Mouse (Mus musculus) forebrain, embryonic 12.5 days (tissue): ENCODE data around the gene Ccdc116. TPM values are rescaled to one million over a fixed set of nuclear protein-coding genes. Genes with fewer than 3 reads are reported as not detected.
"Not testable (repeated sequence)": the region's sequence is repeated elsewhere in the genome, so short reads cannot be mapped to it uniquely, and the experiment has no call there.

Experiments used
- ATAC-seq: fragments of 200-750 bp; cut with Nextera tagmentation; 2 replicates; pipeline ENCODE4 v1.8.0; 2017; ENCODE audit warnings: moderate TSS enrichment; ENCODE audit not compliant: low FRiP score
- H3K27ac ChIP-seq: fragments of 300-500 bp; sonication (generic); 2 replicates; pipeline ENCODE4 v1.5.1; 2016; ENCODE audit warnings: mild to moderate bottlenecking
- H3K27me3 ChIP-seq: fragments of 300-500 bp; sonication (generic); 2 replicates; pipeline ENCODE4 v1.6.1; 2016; ENCODE audit warnings: mild to moderate bottlenecking
- H3K36me3 ChIP-seq: fragments of 300-500 bp; sonication (generic); replicated peaks from 2 replicates; pipeline ENCODE4 v1.6.1; 2016; ENCODE audit warnings: mild to moderate bottlenecking
- H3K4me1 ChIP-seq: fragments of 300-500 bp; sonication (generic); 2 replicates; pipeline ENCODE4 v1.6.1; 2016
- H3K4me2 ChIP-seq: fragments of 300-500 bp; sonication (generic); 2 replicates; pipeline ENCODE4 v1.6.1; 2016; ENCODE audit warnings: mild to moderate bottlenecking, moderate library complexity
- H3K4me3 ChIP-seq: fragments of 300-500 bp; sonication (generic); replicated peaks from 2 replicates; pipeline ENCODE4 v1.5.1; 2016; ENCODE audit warnings: mild to moderate bottlenecking
- H3K9ac ChIP-seq: fragments of 300-500 bp; sonication (generic); 2 replicates; pipeline ENCODE4 v1.6.1; 2016; ENCODE audit warnings: mild to moderate bottlenecking
- H3K9me3 ChIP-seq: fragments of 300-500 bp; sonication (generic); 2 replicates; pipeline ENCODE4 v1.6.1; 2016
- WGBS: fragments of 180-500 bp; shearing (Covaris S2); methylation state at CpG from one replicate; pipeline ENCODE4 v1.1.7; 2016; 5-methylcytosine and 5-hydroxymethylcytosine counted together
- polyA plus RNA-seq: library from polyadenylated mRNA; unstranded; fragments of >200 nt; fragmentation: Nextera tagmentation; extraction: Ambion mirVana; gene quantifications from 2 replicates; pipeline ENCODE4 v1.2.1, GENCODE M21; 2016

Ccdc116 gene
- 0.63 and 0.65 TPM in 2 replicates for polyA plus RNA-seq

GRCm38 (mm10) chr16:17146772-17147235 is at the start of gene Ccdc116:
Ccdc116 (minus strand) TSS chr16:17147229.
- Histone ChIP-seq H3K4me2 (peak within 1 kb of the TSS; percentile 72), H3K9me3 (no peaks in the 10 kb centered on the region), H3K36me3 (peaks cover 12% of the 10 kb centered on the region), H3K27ac (no peak within 1 kb of the TSS), H3K27me3 (peaks cover 22% of the 10 kb centered on the region), H3K4me1 (peaks cover 17% of the 10 kb centered on the region), H3K9ac (peak within 1 kb of the TSS; percentile 59), H3K4me3 (peak within 1 kb of the TSS; percentile 59)
- WGBS: under 1% methylated on average over 34 of the region's 34 CpGs
- ATAC-seq: peak; percentile 90

GRCm38 (mm10) chr16:17193823-17194222 is 46.8 kb upstream of the Ccdc116 start:
- Histone ChIP-seq H3K9me3 (no peaks in the 10 kb centered on the region), H3K4me3 (no peak overlapping the region), H3K36me3 (peaks cover 25% of the 10 kb centered on the region), H3K27me3 (no peaks in the 10 kb centered on the region), H3K4me2 (no peak overlapping the region), H3K27ac (no peak overlapping the region), H3K4me1 (no peaks in the 10 kb centered on the region), H3K9ac (no peak overlapping the region)
- WGBS: 95% methylated on average over 4 of the region's 4 CpGs
- ATAC-seq: no peak

GRCm38 (mm10) chr16:17185475-17185874 is 38.4 kb upstream of the Ccdc116 start:
- Histone ChIP-seq H3K4me2 (no peak overlapping the region), H3K27ac (no peak overlapping the region), H3K9me3 (0 out of 2 replicates have a peak, but pooled peaks cover 3% of the 10 kb centered on the region), H3K9ac (no peak overlapping the region), H3K36me3 (peaks cover 21% of the 10 kb centered on the region), H3K4me1 (no peaks in the 10 kb centered on the region), H3K4me3 (no peak overlapping the region), H3K27me3 (no peaks in the 10 kb centered on the region)
- ATAC-seq: no peak

- no peaks in the 10 kb centered on the region for H3K4me1 ChIP-seq
- WGBS: 90% methylated on average over 3 of the region's 3 CpGs
- H3K27me3 ChIP-seq: no peaks in the 10 kb centered on the region
- H3K36me3 ChIP-seq: peaks cover 26% of the 10 kb centered on the region
- H3K4me3 ChIP-seq: no peak overlapping the region
- H3K9me3 ChIP-seq: 0 out of 2 replicates have a peak, but pooled peaks cover 3% of the 10 kb centered on the region
- no peak overlapping the region for H3K27ac ChIP-seq
- H3K9ac ChIP-seq: no peak overlapping the region
- no peak for ATAC-seq
- no peak overlapping the region for H3K4me2 ChIP-seq
These were observed 36.0 kb upstream of the Ccdc116 start for GRCm38 (mm10) chr16:17183003-17183402.

GRCm38 (mm10) chr16:17182136-17182535 is 35.1 kb upstream of the Ccdc116 start:
- H3K4me2 ChIP-seq: no peak overlapping the region
- no peak overlapping the region for H3K4me3 ChIP-seq
- ATAC-seq: no peak
- H3K4me1 ChIP-seq: no peaks in the 10 kb centered on the region
- 94% methylated on average over 2 of the region's 2 CpGs for WGBS
- no peaks in the 10 kb centered on the region for H3K27me3 ChIP-seq
- no peak overlapping the region for H3K27ac ChIP-seq
- H3K9ac ChIP-seq: no peak overlapping the region
- H3K36me3 ChIP-seq: peaks cover 29% of the 10 kb centered on the region
- 0 out of 2 replicates have a peak, but pooled peaks cover 3% of the 10 kb centered on the region for H3K9me3 ChIP-seq

DNA sequence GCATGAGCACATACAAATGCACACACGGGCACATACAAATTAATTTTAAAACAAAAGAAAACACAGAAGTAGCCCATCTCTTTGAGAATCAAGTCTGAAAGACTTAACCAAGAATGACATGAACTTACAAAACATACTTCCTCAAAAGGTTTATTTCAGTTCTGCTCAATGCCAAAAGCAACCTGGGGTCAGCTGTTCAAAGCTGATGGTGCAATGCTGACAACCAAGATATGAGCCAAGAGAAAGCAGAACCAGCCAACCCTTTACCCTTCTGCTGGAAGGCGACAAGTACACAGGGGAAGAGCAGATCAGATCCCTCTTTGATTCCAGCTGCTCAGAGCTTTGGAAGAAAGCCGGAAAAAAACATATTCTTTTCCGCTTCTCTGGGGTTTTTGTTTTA is 34.4 kb upstream of the Ccdc116 start:
- no peak overlapping the region for H3K4me3 ChIP-seq
- 0 out of 2 replicates have a peak, but pooled peaks cover 3% of the 10 kb centered on the region for H3K9me3 ChIP-seq
- no peaks in the 10 kb centered on the region for H3K4me1 ChIP-seq
- no peak overlapping the region for H3K4me2 ChIP-seq
- H3K27me3 ChIP-seq: no peaks in the 10 kb centered on the region
- 89% methylated on average over 4 of the region's 4 CpGs for WGBS
- no peak overlapping the region for H3K9ac ChIP-seq
- ATAC-seq: no peak
- no peak overlapping the region for H3K27ac ChIP-seq
- H3K36me3 ChIP-seq: peaks cover 25% of the 10 kb centered on the region

- no peaks in the 10 kb centered on the region for H3K9me3 ChIP-seq
- ATAC-seq: no peak
- H3K36me3 ChIP-seq: peaks cover 24% of the 10 kb centered on the region
- H3K27me3 ChIP-seq: no peaks in the 10 kb centered on the region
- 94% methylated on average over 3 of the region's 3 CpGs for WGBS
- no peak overlapping the region for H3K4me2 ChIP-seq
- H3K4me3 ChIP-seq: no peak overlapping the region
- H3K4me1 ChIP-seq: no peaks in the 10 kb centered on the region
- H3K27ac ChIP-seq: no peak overlapping the region
- no peak overlapping the region for H3K9ac ChIP-seq
These were observed 32.7 kb upstream of the Ccdc116 start for GRCm38 (mm10) chr16:17179706-17180105.

GRCm38 (mm10) chr16:17177623-17178170 is 30.7 kb upstream of the Ccdc116 start:
- 92% methylated on average over 1 of the region's 1 CpGs for WGBS
- no peak overlapping the region for H3K4me2 ChIP-seq
- ATAC-seq: no peak
- no peaks in the 10 kb centered on the region for H3K9me3 ChIP-seq
- H3K4me3 ChIP-seq: no peak overlapping the region
- no peaks in the 10 kb centered on the region for H3K27me3 ChIP-seq
- no peak overlapping the region for H3K9ac ChIP-seq
- H3K27ac ChIP-seq: no peak overlapping the region
- peaks cover 40% of the 10 kb centered on the region for H3K36me3 ChIP-seq
- H3K4me1 ChIP-seq: no peaks in the 10 kb centered on the region

- Histone ChIP-seq H3K4me3 (no peak overlapping the region), H3K27ac (no peak overlapping the region), H3K4me2 (no peak overlapping the region), H3K9me3 (no peaks in the 10 kb centered on the region), H3K27me3 (no peaks in the 10 kb centered on the region), H3K4me1 (no peaks in the 10 kb centered on the region), H3K9ac (no peak overlapping the region), H3K36me3 (peaks cover 53% of the 10 kb centered on the region)
- ATAC-seq: no peak
- WGBS: 95% methylated on average over 2 of the region's 2 CpGs
These were observed 28.7 kb upstream of the Ccdc116 start for GRCm38 (mm10) chr16:17175765-17176164.

GRCm38 (mm10) chr16:17168049-17168448 is 21.0 kb upstream of the Ccdc116 start:
- H3K4me2 ChIP-seq: no peak overlapping the region
- no peaks in the 10 kb centered on the region for H3K4me1 ChIP-seq
- H3K27me3 ChIP-seq: no peaks in the 10 kb centered on the region
- peaks cover 52% of the 10 kb centered on the region for H3K36me3 ChIP-seq
- 90% methylated on average over 5 of the region's 5 CpGs for WGBS
- H3K9ac ChIP-seq: no peak overlapping the region
- H3K27ac ChIP-seq: no peak overlapping the region
- H3K4me3 ChIP-seq: no peak overlapping the region
- no peaks in the 10 kb centered on the region for H3K9me3 ChIP-seq
- ATAC-seq: no peak

DNA sequence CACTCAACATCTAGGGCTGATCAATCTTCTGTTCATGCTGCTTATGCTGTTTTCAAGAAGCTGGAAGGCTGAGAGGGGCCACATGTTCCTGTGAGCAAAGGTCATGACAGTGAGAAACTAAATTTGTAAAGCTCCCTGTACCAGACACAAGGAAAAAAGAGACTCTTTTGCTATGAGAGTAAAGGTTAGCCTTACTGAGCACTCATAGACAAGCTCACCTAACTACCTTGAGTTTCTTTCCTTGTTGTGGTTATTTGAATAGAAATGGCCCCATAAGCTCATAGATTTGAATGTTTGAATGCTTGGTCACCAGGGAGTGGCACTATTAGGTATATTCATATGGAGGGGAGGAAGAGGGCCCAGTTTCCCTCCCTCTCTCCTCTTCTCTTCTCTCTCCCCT is 20.1 kb upstream of the Ccdc116 start:
- Histone ChIP-seq H3K36me3 (peaks cover 43% of the 10 kb centered on the region), H3K4me2 (no peak overlapping the region), H3K4me3 (no peak overlapping the region), H3K9ac (no peak overlapping the region), H3K27ac (no peak overlapping the region), H3K4me1 (no peaks in the 10 kb centered on the region), H3K9me3 (no peaks in the 10 kb centered on the region), H3K27me3 (no peaks in the 10 kb centered on the region)
- ATAC-seq: no peak

GRCm38 (mm10) chr16:17165478-17165877 is 18.4 kb upstream of the Ccdc116 start:
- not testable (repeated sequence) for H3K4me2 ChIP-seq, H3K27ac ChIP-seq, H3K9ac ChIP-seq, ATAC-seq, H3K27me3 ChIP-seq, H3K9me3 ChIP-seq, H3K4me3 ChIP-seq, H3K4me1 ChIP-seq
- H3K36me3 ChIP-seq: peaks cover 36% of the 10 kb centered on the region
- 92% methylated on average over 1 of the region's 1 CpGs for WGBS

- H3K4me1 ChIP-seq: no peaks in the 10 kb centered on the region
- H3K27ac ChIP-seq: no peak overlapping the region
- no peaks in the 10 kb centered on the region for H3K9me3 ChIP-seq
- H3K27me3 ChIP-seq: no peaks in the 10 kb centered on the region
- H3K9ac ChIP-seq: no peak overlapping the region
- H3K4me2 ChIP-seq: no peak overlapping the region
- WGBS: 95% methylated on average over 2 of the region's 2 CpGs
- H3K4me3 ChIP-seq: no peak overlapping the region
- ATAC-seq: no peak
- peaks cover 75% of the 10 kb centered on the region for H3K36me3 ChIP-seq
These were observed 7.3 kb upstream of the Ccdc116 start for GRCm38 (mm10) chr16:17154346-17154745.
